Mouse (Mus musculus): Measurements from ENCODE around the gene Prss2.

DNA sequence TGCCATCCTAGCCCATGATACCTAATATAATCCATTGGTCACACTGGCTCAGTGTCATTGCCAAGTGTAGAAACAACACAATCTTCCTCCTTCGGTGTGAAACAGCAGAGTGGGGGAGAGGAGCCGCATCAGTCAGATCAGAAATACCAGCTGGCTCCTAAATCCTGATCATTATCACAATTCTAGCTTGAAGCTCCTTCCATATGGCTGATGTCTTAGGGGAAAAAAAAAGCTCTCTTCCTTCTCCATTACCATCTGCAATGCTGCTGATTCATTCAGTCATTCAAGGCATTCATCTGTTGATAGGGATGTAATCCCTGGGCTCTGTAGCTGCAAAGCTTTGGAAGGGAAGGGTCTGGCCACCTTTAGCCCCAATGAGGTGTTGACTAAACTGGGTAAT, 38.7 kb downstream of the Prss2 start:
- no peak for TF ChIP-seq CTCF (IDR thresholded peaks at IDR 0.05; ENCODE audit: low read depth, low read length)
- TF ChIP-seq GATA1 (IDR thresholded peaks at IDR 0.05; ENCODE audit: borderline replicate concordance, low read length): no peak
- TF ChIP-seq TAL1 (conservative IDR thresholded peaks at IDR 0.05; ENCODE audit: low read depth, low read length): no peak
- no peak for TF ChIP-seq POLR2AphosphoS5 (IDR thresholded peaks at IDR 0.05; ENCODE audit: insufficient replicate concordance, low read depth, low read length)
- TF ChIP-seq GATA2 (IDR thresholded peaks at IDR 0.05; ENCODE audit: borderline replicate concordance, low read depth, low read length): no peak

All from G1E (cell line).